Mouse (Mus musculus) left cerebral cortex, adult 11 months (tissue): ENCODE measurements around the gene Nanos1.

ENCODE experiments used
- DNase-seq: peaks from one replicate; pipeline ENCODE4 v3.0.0; 2022; ENCODE audit warnings: low spot score

Nanos1 gene

DNA sequence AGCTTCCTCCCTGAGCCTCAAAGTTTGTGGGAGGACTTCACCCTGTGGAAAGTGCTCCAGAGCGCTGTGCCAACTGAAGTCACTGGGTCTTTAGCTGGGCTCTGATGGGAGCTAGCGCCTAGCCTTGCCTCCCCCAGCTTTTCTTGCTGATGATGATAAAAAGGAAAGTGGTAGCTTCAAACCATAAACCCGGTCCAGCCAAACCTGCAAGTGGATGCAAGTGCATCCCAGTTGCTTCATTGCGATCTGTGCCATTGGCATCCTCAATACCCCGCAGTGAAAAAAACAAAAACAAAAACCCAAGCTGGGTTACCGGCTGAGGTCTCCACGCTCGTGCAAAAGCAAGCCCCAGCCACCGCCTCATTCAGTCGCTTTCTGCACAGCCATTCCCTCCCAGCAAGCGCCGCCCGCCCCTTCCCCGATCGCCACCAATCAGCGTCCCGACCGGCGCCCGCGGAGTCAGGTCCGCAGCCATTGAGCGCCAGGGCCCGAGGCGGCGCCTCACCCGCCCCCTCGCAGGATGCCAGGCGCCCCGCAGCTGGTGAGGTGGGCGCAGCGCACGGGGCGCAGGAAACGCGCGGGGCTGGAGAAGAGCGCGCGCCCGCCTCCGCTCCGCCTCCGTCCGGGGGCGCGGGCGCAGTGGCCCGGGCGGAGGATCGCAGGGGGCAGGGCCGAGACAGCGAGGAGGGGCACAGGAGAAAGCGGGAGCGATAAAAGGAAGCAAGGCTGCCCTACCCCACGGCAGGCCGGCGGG is at the start of gene Nanos1:
Gene Nanos1 (plus strand): TSS at position 550 of the 754 bp plus-strand sequence.
- peak; percentile 76 for DNase-seq

DNA sequence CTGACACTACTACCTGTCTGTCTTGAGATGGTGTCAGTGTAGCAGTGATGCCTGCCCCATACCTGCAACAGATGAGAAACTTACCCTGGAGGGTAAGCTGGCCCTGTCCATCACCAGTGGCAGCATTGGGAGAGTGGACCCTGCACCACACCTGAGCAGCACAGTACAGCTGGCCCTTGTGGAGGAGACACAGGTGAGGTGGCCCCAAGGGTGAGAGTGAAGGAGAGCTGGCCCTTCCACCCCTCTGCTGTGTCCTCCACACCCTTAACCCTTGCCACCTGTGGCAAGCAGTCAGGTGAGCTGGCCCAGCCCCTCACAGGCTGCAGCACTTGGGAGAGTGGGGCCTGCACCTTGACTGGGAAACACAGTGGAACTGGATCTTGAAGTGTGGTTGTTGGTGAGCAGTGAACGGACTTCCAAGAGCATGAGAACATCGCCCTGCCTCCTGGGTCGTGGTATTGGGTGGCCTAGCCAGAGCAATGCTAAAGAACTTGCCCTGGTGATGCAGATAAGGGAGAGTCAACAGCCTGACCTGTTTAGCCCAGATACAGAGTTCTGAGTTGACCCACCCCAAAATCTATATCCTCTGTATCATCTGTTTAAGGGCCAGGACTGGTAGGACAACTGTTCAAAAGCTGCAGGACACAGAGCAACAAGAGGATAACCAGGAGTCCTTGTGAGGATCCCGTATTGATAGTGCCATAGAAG is 46.4 kb upstream of the Nanos1 start:
- DNase-seq = no peak

DNA sequence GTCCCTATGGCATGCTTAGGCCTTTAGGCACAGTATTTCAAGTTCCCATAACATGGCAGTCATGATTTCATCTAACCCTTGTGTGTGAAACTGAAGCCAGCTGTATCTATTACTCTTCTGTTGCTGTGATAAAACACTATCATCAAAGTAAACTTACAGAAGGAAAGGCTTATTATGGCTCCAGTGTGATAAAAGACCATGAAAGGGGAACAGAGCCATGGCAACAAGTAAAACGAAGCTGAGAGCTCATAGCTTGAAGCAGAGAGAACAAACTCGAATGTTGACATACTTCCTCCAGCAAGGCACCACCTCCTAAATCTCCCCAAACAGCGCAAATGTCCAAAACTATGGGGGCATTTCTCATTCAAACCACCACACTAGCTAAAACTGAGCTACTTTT is 45.6 kb upstream of the Nanos1 start:
- DNase-seq = no peak

DNA sequence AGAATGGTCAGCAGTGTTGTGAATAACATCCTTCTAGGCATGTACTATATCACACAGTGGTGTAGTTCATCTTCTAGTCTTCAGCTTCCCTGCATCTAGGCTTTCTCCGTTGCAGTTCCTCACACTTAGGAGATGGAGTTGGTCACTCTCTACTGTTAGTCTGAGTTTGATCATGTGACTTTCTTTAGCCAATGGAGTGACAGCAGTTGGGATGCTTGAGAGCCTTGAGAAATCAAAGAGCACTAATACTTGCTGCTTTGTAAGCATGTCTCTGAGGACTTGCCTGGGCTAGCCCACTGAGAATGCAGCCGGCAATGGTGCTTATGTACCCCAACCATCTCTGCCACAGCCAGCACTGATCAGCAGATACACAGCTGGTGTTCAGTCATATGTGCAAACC is 43.2 kb upstream of the Nanos1 start:
- DNase-seq = no peak

DNA sequence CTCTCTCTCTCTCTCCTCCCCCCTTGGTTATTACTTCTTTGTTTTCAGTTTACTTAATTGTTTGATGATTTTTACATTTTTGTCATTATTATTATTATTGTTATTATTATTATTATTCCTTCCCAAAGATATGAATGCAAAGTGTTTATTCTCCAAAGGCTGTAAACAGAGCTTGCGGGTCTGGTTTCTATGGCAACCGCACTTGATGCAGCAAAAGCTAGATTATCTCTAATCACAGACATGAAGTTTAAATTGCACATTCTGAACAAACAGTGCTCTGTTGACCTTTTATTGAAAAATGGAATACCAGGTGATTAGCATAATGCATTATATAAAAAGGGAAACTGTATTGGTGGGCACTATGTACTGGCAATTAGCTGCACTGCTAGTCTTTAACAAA is 39.4 kb upstream of the Nanos1 start:
- no peak for DNase-seq

DNA sequence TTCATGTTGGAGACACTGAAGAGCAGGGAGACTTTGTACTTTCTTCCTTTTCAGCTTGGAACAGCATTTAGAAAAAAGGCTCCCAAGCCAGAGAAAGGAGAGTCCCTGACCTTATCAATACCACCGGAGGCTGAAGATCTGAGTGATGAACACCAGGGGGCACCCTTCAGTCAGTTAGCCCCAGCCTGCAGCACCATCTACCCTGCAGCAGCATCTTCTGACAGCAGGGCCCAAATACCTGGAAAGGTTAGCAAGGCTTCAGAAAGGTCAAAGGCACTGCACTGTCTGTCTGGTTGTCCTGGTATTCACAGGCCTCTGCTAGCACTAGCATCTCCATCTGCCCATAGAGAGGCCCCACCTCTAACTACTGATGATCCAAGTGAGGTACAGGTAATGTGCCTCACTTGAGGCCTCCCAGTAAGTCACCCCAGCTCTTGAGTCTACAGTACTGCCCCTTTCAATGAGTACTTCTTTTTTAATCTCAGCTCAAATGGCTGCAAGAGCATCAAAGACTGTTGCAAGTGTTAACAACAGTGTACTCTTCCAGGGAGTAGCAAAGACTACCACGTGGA is 25.4 kb upstream of the Nanos1 start:
- DNase-seq = no peak

DNA sequence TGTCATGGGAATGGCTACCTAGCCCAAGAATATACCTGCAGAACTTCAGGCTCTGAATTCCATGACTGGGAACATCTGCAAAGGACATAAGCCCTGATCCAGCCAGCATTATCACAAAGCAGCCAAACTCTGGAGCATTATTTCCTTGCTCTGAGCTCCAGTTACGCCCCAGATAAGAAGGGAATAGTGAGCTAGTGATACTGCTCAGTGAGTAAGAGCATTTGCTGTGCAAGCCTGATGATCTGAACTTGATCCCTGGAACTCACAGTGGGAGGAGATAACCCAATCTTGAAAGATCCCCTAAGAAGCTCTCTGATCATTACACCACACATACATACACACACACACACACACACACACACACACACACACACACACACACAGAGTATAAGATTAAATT is 24.5 kb upstream of the Nanos1 start:
- no peak for DNase-seq

DNA sequence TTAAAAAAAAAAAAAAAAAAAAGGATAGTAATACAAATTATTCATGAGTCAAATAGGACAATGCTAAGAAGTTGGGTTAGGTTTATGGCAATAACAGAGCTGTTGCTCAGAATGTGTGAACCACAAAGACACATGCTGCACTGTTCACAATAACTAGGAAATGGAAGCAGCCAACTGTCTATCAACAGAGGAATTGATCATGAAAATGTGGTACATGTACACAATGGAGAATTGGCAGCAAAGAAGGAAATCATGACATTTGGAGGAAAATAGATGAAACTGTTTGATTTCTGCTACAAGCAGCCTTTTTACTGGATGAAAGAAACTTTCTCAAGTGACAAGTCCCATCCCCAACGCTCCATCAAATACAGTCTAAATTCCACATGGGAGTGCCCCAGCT is 23.8 kb upstream of the Nanos1 start:
- DNase-seq = no peak

DNA sequence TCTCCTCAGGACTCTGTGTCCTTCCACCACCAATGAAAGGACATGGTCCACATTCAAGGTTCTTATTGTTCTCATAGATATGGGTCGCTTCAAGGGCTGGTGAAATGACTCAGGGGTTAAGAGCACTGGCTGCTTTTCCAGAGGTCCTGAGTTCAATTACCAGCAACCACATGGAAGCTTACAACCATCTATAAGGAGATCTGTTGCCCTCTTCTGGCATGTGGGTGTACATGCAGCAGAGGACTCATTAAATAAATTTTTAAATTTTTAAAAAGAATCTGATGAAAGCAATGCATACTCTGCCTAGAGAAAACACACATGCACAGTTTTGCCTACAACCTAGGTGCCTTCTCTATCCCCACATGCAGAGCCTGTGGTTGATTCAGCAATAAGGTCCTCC is 15.2 kb upstream of the Nanos1 start:
- no peak for DNase-seq

DNA sequence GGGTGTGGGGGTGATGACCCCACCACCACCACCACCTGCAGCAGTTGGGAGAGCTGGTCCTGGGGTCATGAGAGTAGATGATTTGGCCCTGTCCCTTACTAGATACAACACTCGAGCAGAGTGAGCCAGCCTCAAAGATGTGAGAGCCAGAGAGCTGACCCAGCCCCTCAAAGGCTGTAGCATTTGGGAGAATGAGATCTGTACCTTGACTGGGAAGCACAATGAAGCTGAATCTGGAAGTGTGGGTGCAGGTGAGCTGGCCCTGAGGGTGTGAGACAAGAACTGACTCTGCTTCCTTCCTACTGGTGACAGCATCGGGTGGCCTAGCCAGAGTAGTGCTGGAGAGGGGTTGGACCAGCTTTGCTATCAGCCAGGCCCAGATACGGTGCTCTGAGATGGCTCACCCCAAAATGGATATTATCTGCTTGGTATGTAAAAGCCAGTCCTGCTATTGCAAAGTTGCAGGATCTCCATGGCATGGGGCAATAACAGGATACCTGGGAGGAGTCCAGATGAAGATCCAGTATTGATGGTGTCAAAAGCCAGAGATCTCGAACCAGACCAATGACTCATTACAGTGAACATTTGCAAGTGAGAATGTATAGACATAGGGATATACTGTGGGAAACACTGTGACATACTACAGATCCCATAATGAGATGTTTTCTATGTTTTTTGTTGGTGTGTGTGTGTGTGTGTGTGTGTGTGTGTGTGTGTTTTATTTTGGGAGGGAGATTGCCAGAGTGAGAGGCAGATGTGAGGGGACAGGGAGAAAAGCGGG is 11.8 kb upstream of the Nanos1 start:
- no peak for DNase-seq

DNA sequence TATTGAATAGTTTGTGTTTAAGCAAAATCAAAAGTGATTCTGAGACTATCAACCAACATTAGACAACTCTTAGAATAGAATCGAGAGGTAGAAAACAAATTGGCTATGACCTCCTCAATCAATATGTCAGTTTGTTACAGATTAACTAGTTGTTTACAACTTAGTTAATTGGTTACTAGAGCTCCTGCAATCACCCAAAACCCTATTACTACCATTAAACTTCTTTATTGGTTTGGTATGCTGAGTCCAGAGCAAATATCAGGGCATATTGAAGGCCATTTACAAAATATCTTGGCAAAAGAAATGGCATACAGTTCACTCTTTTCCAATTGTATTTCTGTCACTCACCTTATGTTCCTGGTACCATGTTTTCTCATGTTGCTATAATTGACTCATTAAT is 8.0 kb upstream of the Nanos1 start:
- DNase-seq = no peak

DNA sequence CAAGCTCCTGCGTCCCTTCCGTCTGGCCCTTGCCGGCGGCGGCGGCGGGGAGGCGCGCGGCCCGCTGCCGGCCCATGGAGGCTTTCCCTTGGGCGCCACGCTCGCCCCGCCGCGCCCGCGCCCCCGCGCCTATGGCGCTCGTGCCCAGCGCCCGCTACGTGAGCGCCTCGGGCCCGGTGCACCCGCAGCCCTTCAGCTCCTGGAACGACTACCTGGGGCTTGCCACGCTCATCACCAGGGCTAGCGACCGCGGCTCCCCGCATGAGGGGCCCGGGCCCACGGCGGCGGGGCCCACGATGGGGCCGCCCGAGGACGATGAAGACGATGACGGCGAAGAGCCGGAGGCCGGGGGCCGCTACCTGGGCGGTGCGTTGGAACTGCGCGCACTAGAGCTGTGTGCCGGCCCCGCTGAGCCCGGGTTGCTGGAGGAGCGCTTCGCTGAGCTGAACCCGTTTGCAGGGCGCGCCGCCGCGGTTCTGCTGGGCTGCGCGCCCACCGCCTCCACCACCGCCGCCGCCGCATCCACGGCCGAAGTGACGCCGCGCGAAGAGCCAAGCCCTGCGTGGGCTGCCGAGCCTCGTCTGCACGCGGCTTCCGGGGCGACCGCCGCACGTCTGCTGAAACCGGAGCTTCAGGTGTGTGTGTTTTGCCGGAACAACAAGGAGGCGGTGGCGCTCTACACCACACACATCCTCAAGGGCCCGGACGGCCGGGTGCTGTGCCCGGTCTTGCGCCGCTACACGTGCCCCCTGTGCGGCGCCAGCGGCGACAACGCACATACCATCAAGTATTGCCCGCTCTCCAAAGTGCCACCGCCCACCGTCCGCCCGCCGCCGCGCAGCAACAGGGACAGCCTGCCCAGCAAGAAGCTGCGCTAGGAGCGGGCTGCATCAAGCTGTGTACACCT is 658 bp downstream of the Nanos1 start:
- peak; percentile 45 for DNase-seq

DNA sequence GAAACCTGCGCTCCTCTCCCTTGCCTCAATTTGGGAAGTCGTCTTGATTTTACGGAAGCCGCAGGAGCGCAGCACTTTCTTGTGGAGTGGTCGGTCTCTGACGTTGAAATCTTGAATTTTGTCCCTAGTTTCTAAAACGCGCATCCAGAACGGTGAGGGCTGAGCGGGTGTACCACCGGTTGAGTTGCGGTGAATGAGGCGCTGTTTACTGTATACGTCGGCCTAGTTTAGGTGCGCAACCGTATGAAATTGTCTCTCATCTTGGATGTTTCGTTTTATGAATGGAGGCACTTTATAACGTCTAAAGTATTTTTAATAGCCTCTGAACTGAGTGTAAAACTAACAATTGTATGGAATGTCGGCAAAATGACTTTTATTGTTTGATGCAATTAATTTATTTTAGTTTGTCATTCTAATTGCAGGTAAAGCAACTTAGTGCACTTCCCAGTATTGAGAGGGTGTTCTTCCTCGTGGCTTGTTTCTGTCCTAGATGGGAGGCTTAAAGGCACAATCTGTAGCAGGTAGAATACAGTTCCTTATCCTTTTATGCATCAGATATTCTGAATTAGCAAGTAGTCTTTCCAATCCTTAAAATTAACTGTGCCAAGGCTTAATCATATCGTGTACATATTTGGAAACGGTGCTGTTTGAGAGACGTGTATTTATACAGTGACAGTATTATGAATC is 1.5 kb downstream of the Nanos1 start:
- DNase-seq = no peak

DNA sequence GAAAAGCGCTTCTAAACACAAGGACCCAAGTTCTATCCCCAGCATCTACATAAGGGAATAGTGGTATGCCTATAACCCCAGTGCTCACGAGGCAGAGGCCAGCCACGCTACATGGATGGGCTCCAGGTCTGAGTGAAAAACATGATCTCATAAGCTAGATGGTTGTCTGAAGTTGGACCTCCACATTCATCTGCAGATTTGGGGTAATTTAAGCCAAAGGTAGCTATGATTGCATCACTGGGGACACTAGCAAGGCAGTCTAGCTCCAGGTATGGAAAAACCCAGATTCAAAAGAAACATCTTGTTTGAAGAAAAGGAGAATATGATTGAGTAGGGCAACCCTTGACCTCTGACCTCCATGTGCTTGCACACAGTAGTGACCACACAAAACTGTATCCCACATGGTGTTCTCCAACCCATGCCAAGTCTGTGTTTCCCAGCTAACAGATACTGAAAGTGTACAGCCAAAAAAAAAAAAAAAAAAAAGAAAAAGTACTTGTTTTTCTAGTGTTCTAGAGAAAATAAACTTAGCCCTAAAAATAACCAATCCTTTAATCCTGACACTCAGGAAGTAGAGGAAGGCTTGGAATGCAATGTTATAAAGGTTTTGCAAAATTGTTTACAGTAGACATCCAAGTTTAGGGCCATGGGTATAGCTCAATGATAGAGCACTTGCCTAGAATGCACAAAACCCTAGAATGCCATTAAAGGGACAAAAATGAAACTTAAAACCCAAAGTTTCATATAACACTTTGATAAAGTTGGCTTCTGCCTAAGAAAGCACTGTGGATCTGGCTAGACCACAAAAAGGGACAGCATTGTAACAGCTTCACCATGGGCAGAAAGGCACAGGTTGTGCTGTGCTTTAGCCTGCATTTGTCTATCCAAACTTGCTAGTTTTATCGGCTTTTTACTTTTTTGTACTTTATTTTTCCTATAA is 3.4 kb downstream of the Nanos1 start:
- no peak for DNase-seq

DNA sequence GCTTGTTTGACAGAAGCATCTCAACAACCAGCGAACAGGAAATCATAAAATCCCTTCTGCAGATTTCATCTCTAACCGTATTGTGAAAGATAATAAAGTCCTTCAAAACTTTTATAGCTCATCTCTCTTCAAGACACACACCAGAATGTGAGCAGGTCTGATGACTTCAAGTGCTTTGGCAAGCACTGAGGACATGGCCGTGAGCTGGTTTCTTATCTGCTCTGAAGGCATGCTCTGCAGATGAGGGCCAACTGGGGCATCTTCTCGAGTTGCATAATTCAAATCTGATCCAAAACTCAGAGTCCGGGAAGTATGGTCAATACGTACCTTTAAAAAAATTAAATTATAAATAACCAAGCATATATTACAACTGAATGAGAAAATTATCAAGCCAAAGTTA is 17.6 kb downstream of the Nanos1 start:
- DNase-seq = no peak

DNA sequence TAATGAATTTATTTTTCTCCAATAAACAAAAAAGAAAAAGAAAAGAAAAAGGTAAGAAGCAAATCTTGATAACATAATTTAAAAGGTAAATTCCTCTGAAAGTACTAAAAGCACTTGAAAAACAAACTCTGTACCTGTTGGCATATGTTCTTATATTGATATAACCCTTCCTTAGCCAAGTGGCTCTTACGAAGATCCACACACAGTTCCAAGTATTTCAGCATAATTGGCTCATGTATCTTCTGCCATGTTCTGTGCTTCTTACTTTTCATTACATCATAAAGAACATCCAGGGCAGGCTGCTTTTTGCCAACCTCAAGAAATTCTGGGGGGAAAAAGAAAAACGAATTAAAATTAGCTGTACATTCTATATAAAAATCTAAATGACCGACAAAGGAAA is 26.2 kb downstream of the Nanos1 start:
- DNase-seq = no peak

DNA sequence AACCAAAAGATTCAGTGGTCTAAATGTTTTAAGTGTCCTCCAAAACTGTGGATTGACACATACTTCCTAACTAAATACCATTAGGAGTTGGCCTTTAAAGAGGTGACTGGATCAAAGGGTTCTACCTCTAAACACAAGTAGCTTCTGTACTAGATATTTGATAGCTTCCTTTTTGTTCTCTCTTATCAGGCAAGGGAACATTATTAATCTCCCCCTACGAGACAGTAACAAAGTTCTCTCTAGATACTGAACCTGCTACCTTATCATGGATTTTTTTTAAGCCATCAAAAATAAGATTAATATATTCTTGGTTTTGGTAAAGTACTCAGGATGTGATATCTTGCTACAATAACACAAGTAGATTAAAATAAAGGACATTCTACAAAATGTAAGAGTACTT is 28.9 kb downstream of the Nanos1 start:
- no peak for DNase-seq

DNA sequence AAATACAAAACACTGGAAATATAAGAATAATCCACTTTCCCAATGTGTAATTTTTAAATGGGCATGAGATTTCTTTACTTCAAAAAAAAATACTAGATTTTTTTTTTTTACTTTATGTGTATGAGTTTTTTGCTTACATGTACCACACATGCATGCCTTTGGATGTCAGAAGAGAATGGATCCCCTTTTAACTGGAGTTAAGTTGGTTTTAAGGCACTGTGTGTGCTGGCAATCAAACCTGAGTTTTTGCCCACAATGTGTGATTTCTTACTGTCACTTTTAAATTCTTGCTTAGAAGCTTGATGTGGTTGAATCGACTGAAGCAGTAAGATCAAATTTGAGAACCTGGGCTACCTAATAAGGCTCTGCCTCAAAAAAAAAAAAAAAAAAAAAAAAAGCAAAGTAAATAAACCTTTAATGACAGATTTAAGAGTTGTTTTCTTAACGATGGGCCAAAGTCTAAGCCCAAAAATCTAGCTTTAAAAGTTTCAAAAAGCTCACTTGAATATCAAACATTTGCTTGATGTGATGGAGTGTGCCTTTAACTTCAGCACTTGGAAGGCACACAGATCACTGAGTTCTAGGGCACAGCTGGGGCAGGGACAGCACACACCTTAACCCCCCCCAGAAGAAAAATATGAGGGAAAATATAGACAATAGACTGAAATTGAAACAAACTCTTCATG is 31.8 kb downstream of the Nanos1 start:
- no peak for DNase-seq
